Mouse (Mus musculus): ENCODE data around the gene Prickle2.

The Prickle2 gene

GRCm38 (mm10) chr6:92381085-92381484, 324.9 kb downstream of the Prickle2 start:
- no peak for DNase-seq (ENCODE audit: low spot score)

GRCm38 (mm10) chr6:92374826-92375225, 331.1 kb downstream of the Prickle2 start:
- no peak for DNase-seq (ENCODE audit: low spot score)

GRCm38 (mm10) chr6:92370896-92371295, 335.1 kb downstream of the Prickle2 start:
- DNase-seq (ENCODE audit: low spot score) = no peak

- no peak for DNase-seq (ENCODE audit: low spot score)
Observed at GRCm38 (mm10) chr6:92347278-92348028, 358.5 kb downstream of the Prickle2 start.

GRCm38 (mm10) chr6:92346729-92347128, 359.2 kb downstream of the Prickle2 start:
- DNase-seq (ENCODE audit: low spot score) = no peak

DNA sequence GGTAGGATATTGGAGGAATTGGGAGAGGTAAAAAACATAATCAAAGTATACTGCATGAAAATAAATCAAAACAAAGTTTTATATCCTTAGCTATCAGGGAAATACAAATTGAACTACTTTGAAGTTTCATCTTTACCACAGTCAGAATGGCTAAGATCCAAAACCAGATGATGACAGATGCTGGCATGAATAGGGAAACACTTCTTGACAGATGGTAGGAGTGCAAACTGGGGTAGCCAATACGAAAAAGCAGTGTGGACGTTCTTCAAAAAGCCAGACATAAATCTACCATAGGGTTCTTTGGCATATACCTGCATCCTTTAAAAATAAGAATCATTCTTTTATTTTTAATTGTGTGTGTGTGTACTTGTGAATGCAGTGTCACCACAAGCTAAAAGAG, 360.8 kb downstream of the Prickle2 start:
- DNase-seq (ENCODE audit: low spot score) = no peak

DNA sequence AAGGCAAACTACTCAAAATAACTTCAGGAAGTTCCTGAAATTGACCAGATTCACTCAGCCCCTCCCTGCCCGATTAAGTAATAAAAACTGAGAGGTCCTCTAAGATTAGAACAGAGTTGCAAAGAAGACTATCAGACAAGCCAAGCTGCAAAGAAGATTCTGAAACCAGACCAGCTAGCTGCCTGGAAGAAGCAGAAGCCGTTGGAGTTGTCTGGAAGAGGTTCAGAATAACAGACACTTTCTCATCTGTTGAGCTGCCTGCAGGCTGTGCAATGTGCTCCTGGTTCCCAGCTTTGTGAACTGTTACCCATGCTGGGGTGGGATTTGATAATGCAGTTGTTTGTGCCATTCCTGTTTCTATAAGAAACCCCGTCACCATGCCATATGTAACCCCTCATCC, 361.4 kb downstream of the Prickle2 start:
- DNase-seq (ENCODE audit: low spot score) = no peak

Measured in testis, postnatal 10 days (tissue).